Mouse (Mus musculus) heart, embryonic 16.5 days (tissue): ENCODE measurements around the gene Gm9903. TPM values are rescaled to one million over a fixed set of nuclear protein-coding genes. Genes with fewer than 3 reads are reported as not detected.

Experiments used
- ATAC-seq: fragments of 200-750 bp; cut with Nextera tagmentation; replicated peaks from 2 replicates; pipeline ENCODE4 v1.8.0; 2017; ENCODE audit warnings: moderate number of reproducible peaks; ENCODE audit not compliant: insufficient read depth, low FRiP score; ENCODE audit errors: extremely low read depth
- H3K27ac ChIP-seq: fragments of 300-500 bp; sonication (generic); 2 replicates; pipeline ENCODE4 v1.5.1; 2014; ENCODE audit warnings: mild to moderate bottlenecking, low read length, control low read depth, moderate library complexity
- H3K27me3 ChIP-seq: fragments of 300-500 bp; sonication (generic); 2 replicates; pipeline ENCODE4 v1.6.1; 2014; ENCODE audit warnings: low read length, mixed read lengths; ENCODE audit not compliant: control insufficient read depth, insufficient read depth
- H3K36me3 ChIP-seq: fragments of 300-500 bp; sonication (generic); 2 replicates; pipeline ENCODE4 v1.6.1; 2014; ENCODE audit not compliant: control insufficient read depth, insufficient read depth
- H3K4me1 ChIP-seq: fragments of 300-500 bp; sonication (generic); 2 replicates; pipeline ENCODE4 v1.6.1; 2014; ENCODE audit warnings: low read length, mixed read lengths; ENCODE audit not compliant: control insufficient read depth, insufficient read depth
- H3K4me2 ChIP-seq: fragments of 300-500 bp; sonication (generic); 2 replicates; pipeline ENCODE4 v1.6.1; 2014; ENCODE audit warnings: low read depth, mild to moderate bottlenecking, control low read depth, low read length
- H3K4me3 ChIP-seq: fragments of 300-500 bp; sonication (generic); 2 replicates; pipeline ENCODE4 v1.5.1; 2014; ENCODE audit warnings: mild to moderate bottlenecking, control low read depth, low read length
- H3K9ac ChIP-seq: fragments of 300-500 bp; sonication (generic); 2 replicates; pipeline ENCODE4 v1.6.1; 2014; ENCODE audit warnings: low read length, control low read depth
- H3K9me3 ChIP-seq: fragments of 300-500 bp; sonication (generic); replicated peaks from 2 replicates; pipeline ENCODE4 v1.6.1; 2016; ENCODE audit warnings: low read length; ENCODE audit not compliant: control insufficient read depth
- WGBS: fragments of 180-500 bp; shearing (Covaris S2); extraction: QIAGEN DNeasy Blood & Tissue Kit; methylation state at CpG from one replicate; pipeline ENCODE4 v1.1.7; 2014; 5-methylcytosine and 5-hydroxymethylcytosine counted together
- polyA plus RNA-seq: library from polyadenylated mRNA; unstranded; fragments of >200 nt; fragmentation: Nextera tagmentation; extraction: Ambion mirVana; gene quantifications from 2 replicates; pipeline ENCODE4 v1.2.1, GENCODE M21; 2015

The Gm9903 gene
- 0.65 and 1.00 TPM in 2 replicates for polyA plus RNA-seq

DNA sequence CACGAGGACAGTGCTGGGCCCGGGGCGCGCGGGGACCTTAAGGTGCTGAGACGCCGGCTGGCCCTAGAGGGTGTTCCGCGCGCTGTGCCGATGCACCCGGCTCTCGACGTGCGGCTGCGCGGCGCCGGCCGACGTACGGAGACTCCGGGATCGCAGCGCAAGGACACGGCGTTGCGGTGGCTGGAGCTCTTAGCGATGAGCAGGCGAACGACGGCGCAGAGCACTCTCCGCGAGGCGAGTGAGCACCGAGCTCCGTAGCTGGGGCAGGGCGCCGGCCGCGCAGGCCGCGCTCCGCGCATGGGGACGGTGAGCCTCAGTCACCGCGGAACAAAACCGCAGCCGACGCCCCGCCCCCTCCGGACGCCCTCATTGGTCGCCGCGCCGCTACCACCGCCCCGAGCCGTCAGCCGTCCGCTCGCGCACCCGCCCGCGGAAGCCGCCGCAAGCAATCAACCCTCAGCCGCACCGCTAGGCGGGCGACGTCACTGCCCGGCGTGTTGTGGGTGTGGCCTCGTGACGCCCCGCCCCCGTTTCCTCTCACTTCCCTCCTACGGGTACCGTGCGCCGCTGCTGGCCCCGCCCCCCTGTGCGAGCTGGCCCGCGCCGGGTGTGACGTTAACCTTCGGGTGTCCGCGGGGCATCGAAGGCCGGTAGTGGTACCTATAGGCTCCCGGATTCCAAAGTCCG is at the start of gene Gm9903, which contains the start of gene Fam53a:
Gene Gm9903 (plus strand): TSS at position 625 of the 687 bp plus-strand sequence.
Gene Fam53a (minus strand): TSS at position 335 of the 687 bp plus-strand sequence.
- under 1% methylated on average over 96 of the region's 99 CpGs for WGBS
- Histone ChIP-seq H3K27ac (peak within 1 kb of the TSS; percentile 91), H3K9ac (peak within 1 kb of the TSS; percentile 85), H3K9me3 (no peaks in the 10 kb centered on the region), H3K4me1 (peaks cover 23% of the 10 kb centered on the region), H3K27me3 (no peaks in the 10 kb centered on the region), H3K4me2 (peak within 1 kb of the TSS; percentile 91), H3K4me3 (peak within 1 kb of the TSS; percentile 73), H3K36me3 (no peaks in the 10 kb centered on the region)
- ATAC-seq = peak; percentile 97

GRCm38 (mm10) chr5:33580336-33580735 is 49.4 kb upstream of the Gm9903 start:
- Histone ChIP-seq H3K9ac (no peak overlapping the region), H3K4me1 (no peaks in the 10 kb centered on the region), H3K4me3 (no peak overlapping the region), H3K36me3 (no peaks in the 10 kb centered on the region), H3K9me3 (no peaks in the 10 kb centered on the region), H3K27ac (no peak overlapping the region), H3K4me2 (no peak overlapping the region), H3K27me3 (no peaks in the 10 kb centered on the region)
- 70% methylated on average over 1 of the region's 1 CpGs for WGBS
- no peak for ATAC-seq

DNA sequence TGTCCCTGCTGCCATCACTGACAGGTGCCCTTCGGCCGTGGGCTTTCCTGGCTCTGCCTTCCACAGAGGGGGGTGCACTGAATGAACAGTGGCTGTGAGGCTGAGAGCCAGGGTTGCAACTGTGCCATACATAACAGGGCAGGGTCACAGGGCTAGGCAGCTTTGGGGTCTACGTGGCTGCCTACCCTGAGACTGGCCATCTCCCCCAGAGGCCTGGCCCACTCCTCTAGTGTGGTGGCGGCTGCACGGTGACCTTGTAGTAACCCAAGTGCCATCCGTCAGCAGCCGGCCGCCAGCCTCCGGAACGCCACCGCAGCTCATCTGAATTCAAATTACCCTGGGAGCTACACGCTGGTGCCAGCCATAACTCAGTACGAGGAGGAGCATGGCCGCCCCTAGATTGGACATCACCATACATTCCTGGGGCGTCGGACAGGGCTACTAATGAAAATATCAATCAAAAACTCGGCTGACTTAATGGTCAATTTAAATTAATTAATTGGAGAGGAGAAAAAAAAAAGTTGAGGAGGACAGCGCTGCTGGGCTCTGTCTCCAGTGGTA is 42.1 kb upstream of the Gm9903 start:
- no peak for ATAC-seq
- 74% methylated on average over 18 of the region's 18 CpGs for WGBS
- H3K27ac ChIP-seq = no peak overlapping the region
- H3K4me2 ChIP-seq = no peak overlapping the region
- no peak overlapping the region for H3K9ac ChIP-seq
- no peaks in the 10 kb centered on the region for H3K4me1 ChIP-seq
- H3K36me3 ChIP-seq = no peaks in the 10 kb centered on the region
- no peaks in the 10 kb centered on the region for H3K9me3 ChIP-seq
- no peaks in the 10 kb centered on the region for H3K27me3 ChIP-seq
- H3K4me3 ChIP-seq = no peak overlapping the region

DNA sequence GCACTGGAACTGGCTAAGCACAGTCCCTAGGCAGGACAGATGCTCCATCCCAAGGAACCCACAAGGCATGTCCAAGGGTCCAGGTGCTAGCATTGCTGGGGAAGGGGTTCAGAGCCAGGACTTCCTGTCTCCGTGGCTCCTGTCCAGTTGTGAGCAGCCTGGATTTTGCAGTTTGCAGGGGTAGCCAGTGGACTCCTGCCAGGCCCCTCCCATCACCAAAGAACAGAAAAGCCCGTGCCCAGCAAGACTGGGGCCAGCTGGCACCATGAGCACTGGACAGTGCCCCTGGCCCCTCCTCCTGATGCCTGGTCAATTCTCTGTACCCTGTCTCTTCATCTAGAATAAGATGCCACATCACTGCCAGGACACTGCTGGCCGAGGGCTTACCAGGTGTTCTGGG is 41.7 kb upstream of the Gm9903 start:
- ATAC-seq = no peak
- Histone ChIP-seq H3K36me3 (no peaks in the 10 kb centered on the region), H3K9me3 (no peaks in the 10 kb centered on the region), H3K4me2 (no peak overlapping the region), H3K4me3 (no peak overlapping the region), H3K4me1 (no peaks in the 10 kb centered on the region), H3K9ac (no peak overlapping the region), H3K27ac (no peak overlapping the region), H3K27me3 (no peaks in the 10 kb centered on the region)
- WGBS = 73% methylated on average over 3 of the region's 3 CpGs

- H3K27me3 ChIP-seq = no peaks in the 10 kb centered on the region
- no peak for ATAC-seq
- H3K4me1 ChIP-seq = no peaks in the 10 kb centered on the region
- no peak overlapping the region for H3K27ac ChIP-seq
- no peak overlapping the region for H3K4me3 ChIP-seq
- 66% methylated on average over 5 of the region's 5 CpGs for WGBS
- no peak overlapping the region for H3K4me2 ChIP-seq
- H3K9ac ChIP-seq = no peak overlapping the region
- H3K36me3 ChIP-seq = no peaks in the 10 kb centered on the region
- H3K9me3 ChIP-seq = no peaks in the 10 kb centered on the region
These were observed 40.4 kb upstream of the Gm9903 start for GRCm38 (mm10) chr5:33589221-33589888.

DNA sequence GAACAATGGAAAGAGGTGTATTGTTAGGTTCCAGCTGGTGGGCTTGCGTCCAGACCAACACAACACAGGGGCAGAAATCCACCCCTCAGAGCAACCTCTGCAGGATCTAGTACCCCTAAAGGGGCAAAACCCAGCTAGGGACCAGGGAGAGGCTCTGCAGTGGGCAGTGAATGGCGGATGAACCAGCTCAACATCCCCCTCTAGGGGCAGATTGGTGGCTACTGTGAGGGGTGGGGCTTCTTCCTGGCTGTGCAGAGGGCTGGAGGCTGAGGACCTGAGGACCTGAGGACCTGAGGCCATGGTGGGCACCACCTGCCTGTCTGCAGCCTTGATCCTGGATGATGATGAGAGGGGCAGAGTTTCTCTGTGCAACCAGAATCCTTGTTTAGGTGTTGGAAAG is 36.1 kb upstream of the Gm9903 start:
- WGBS = 40% methylated on average over 2 of the region's 2 CpGs

DNA sequence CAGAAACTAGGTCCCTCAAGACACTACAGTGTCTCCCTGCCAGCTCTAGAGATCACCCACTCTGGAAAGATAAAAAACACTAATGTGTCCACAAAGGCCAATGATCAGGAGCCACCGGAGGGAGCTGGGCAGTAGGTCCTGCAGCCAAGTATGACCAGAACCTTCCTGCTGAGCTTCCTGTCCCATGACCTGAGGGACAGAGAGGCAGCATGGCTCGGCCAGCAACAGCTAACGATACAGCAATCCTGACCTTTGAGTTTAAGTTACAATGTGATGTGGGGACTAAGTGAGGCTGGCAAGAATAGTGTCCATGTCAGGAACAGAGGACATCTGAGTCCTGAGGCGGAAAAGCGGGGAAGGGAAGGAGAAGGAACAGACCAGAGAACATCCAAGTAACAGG is 24.4 kb upstream of the Gm9903 start:
- no peaks in the 10 kb centered on the region for H3K27me3 ChIP-seq
- no peak overlapping the region for H3K9ac ChIP-seq
- no peak overlapping the region for H3K4me2 ChIP-seq
- H3K4me1 ChIP-seq = no peaks in the 10 kb centered on the region
- WGBS = 78% methylated on average over 5 of the region's 5 CpGs
- ATAC-seq = no peak
- no peak overlapping the region for H3K27ac ChIP-seq
- H3K9me3 ChIP-seq = no peaks in the 10 kb centered on the region
- peaks cover 33% of the 10 kb centered on the region for H3K36me3 ChIP-seq
- H3K4me3 ChIP-seq = no peak overlapping the region

More for the DNA sequence above, 36.1 kb upstream of the Gm9903 start:
- Histone ChIP-seq H3K9ac (no peak overlapping the region), H3K4me2 (no peak overlapping the region), H3K4me1 (no peaks in the 10 kb centered on the region), H3K36me3 (0 out of 2 replicates have a peak, but pooled peaks cover 5% of the 10 kb centered on the region), H3K27ac (no peak overlapping the region), H3K9me3 (no peaks in the 10 kb centered on the region), H3K27me3 (no peaks in the 10 kb centered on the region), H3K4me3 (no peak overlapping the region)
- ATAC-seq = no peak

GRCm38 (mm10) chr5:33606631-33607030 is 23.1 kb upstream of the Gm9903 start:
- no peak overlapping the region for H3K27ac ChIP-seq
- H3K9ac ChIP-seq = no peak overlapping the region
- no peak overlapping the region for H3K4me3 ChIP-seq
- H3K9me3 ChIP-seq = no peaks in the 10 kb centered on the region
- WGBS = 77% methylated on average over 7 of the region's 7 CpGs
- no peaks in the 10 kb centered on the region for H3K4me1 ChIP-seq
- peaks cover 33% of the 10 kb centered on the region for H3K36me3 ChIP-seq
- no peaks in the 10 kb centered on the region for H3K27me3 ChIP-seq
- ATAC-seq = no peak
- H3K4me2 ChIP-seq = no peak overlapping the region

- no peak overlapping the region for H3K4me2 ChIP-seq
- no peak overlapping the region for H3K27ac ChIP-seq
- WGBS = 95% methylated on average over 15 of the region's 15 CpGs
- H3K27me3 ChIP-seq = no peaks in the 10 kb centered on the region
- peaks cover 37% of the 10 kb centered on the region for H3K36me3 ChIP-seq
- H3K9ac ChIP-seq = no peak overlapping the region
- no peak overlapping the region for H3K4me3 ChIP-seq
- no peaks in the 10 kb centered on the region for H3K9me3 ChIP-seq
- ATAC-seq = no peak
- no peaks in the 10 kb centered on the region for H3K4me1 ChIP-seq
These were observed 22.3 kb upstream of the Gm9903 start for GRCm38 (mm10) chr5:33607434-33607833.
